Mouse (Mus musculus) spleen, postnatal 36 days (tissue): ENCODE data around the gene Nme3.

Source experiments
- DNase-seq, 2 experiments: peaks; one replicate each; pipeline ENCODE4 v3.0.0; 2022; ENCODE audit warnings: low spot score in 2 of 2, mixed read lengths in 1 of 2

The Nme3 gene

DNA sequence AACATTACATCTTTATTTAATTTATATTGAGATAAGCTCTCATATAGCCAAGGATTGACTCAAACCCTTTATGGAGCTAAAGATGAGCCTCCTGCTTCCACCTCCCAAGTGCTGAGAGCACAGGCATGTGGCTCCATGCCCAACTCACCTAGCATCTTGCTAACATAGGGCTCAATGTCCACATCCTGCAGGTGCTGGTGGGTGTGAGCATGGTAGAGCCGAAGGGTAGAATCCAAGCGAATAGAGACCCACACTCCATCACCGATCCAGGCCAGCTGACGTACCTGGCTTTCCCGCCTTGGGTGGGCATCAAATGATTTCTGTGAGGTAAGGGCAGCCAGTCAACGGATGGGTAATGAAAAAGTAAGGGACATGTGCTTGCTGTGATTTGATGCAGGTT lies 3.7 kb downstream of the Nme3 start:
- DNase-seq = no peak

DNA sequence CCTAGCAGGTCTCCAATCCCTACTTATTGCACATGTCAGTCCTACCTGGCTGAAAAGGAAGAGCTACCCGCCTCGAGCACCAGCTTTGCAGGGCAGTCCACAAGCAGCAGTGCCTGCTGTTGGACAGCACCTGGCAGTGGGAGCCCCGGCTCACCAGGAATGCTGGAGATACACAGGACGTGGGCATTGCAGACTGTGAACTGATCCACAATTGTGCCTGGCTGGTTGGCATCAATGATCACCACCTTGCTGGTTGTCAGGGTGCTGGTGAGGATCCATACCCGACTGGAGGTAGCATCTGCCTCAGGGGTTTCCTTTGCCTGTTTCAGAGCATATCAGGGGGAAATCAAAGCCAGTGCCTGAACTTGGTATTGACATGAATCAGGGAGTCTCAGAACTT lies 5.8 kb downstream of the Nme3 start:
- DNase-seq = no peak

GRCm38 (mm10) chr17:24902671-24903474 lies 6.6 kb downstream of the Nme3 start:
- peak; percentile 54 to 77 for DNase-seq

DNA sequence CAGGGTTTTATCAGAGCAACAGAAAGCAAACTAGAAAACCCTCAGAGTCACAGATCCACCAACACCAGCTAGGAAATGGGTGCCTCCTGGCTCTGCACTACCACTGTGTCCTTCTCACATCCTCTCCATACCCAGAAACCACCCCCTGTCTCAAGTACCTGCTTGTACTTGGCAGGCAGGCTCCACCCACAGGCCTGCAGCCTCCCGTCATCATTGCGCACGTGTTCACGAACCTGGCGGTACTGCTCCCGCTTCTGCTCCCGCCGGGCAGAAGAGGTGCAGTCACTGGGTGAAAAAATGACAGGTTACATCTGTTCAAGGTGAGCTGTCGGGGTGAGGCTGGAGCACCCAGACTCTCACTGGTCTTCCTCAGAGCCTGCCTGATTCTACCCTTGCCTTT lies 7.5 kb downstream of the Nme3 start:
- no peak for DNase-seq

- DNase-seq = no peak
Observed at GRCm38 (mm10) chr17:24907591-24907990, 11.3 kb downstream of the Nme3 start.

- no peak for DNase-seq
Observed at GRCm38 (mm10) chr17:24913984-24914383, 17.7 kb downstream of the Nme3 start.

GRCm38 (mm10) chr17:24923246-24923645 lies 26.9 kb downstream of the Nme3 start:
- no peak for DNase-seq

- DNase-seq = no peak
Observed at GRCm38 (mm10) chr17:24929506-24929905, 33.2 kb downstream of the Nme3 start.

- DNase-seq = no peak
Observed at GRCm38 (mm10) chr17:24932431-24932830, 36.1 kb downstream of the Nme3 start.

GRCm38 (mm10) chr17:24933163-24933562 lies 36.9 kb downstream of the Nme3 start:
- DNase-seq = no peak

- DNase-seq = no peak
Observed at GRCm38 (mm10) chr17:24934926-24935325, 38.6 kb downstream of the Nme3 start.

DNA sequence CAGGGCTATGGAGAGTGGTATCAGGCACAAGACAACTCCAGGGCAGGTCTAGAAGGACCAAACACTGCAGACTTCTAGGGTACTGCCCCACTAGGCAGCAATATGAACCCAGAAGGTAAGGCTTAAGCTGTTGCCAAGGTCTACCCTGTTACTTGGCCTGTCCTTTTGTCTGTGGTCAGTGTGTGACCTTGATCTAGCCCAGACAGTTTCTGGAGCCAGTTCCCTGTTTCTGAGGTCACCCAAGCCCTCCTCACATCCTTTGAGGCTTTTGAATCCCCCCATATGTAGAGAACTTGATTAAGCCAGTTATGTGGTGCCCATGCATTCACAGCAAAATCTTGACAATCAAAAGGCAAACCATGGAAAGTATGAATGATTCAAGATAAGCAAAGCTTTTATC lies 39.4 kb downstream of the Nme3 start:
- no peak for DNase-seq

GRCm38 (mm10) chr17:24936259-24937237 lies 40.2 kb downstream of the Nme3 start, which contains the start of gene Mapk8ip3:
Mapk8ip3 (minus strand) TSS chr17:24936977.
- DNase-seq = peak; percentile 96

DNA sequence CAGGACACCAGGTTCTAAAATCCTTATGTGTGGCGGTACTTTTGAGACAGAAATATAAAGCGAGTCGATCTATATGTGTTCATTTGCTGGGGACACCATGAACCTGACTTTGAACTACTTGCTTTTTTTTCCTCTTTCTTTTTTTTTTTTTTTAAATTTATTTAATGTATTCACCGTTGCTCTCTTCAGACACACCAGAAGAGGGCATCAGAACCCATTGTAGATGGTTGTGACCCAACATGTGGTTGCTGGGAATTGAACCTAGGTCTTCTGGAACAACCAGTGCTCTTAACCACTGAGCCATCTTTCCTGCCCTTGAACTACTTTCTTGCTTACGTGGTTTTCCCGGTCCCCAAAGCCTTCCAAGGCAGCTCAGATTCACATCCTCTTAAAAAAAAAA lies 41.0 kb downstream of the Nme3 start:
- no peak for DNase-seq

- DNase-seq = peak; percentile 18 to 44
Observed at GRCm38 (mm10) chr17:24942453-24942852, 46.2 kb downstream of the Nme3 start.

GRCm38 (mm10) chr17:24943036-24943435 lies 46.7 kb downstream of the Nme3 start:
- peak in 1 of 2 experiments; percentile 15 for DNase-seq

DNA sequence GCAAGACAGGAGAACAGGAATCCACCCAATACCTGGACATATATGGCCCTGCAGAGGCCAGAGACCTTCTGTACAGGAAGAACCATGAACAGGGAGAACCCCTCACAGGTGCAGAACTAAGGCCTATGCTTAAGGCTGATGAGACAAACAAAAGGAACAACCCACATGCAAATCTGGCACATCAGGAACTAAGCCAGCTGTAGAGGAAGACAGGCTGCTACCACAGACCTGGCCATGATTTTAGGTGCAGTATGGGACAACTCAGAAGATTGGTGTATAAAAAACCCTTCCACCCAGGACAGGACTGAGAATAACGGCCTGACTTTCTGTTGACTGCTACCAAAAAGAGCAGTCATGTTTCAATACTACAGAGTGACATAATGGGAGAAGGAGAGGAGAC lies 47.3 kb downstream of the Nme3 start:
- peak; percentile 58 to 60 for DNase-seq
